Mouse (Mus musculus) common myeloid progenitor, adult 5-6 weeks (primary cell): ENCODE measurements around the gene H2al1o. TPM values are rescaled to one million over a fixed set of nuclear protein-coding genes. Genes with fewer than 3 reads are reported as not detected.
"Not testable (repeated sequence)": the region's sequence is repeated elsewhere in the genome, so short reads cannot be mapped to it uniquely, and the experiment has no call there.

Experiments
- ATAC-seq: replicated peaks from 2 replicates; pipeline ENCODE4 v1.8.0; 2016; ENCODE audit warnings: low read depth, mild to moderate bottlenecking, moderate TSS enrichment, inconsistent platforms; ENCODE audit not compliant: poor library complexity, severe bottlenecking
- total RNA-seq: library from RNA; stranded (forward); fragments of 200-1000, 187-1606 nt; gene quantifications from 2 replicates; pipeline ENCODE4 v1.2.3, GENCODE M21; 2017

H2al1o gene
- not detected in 2 replicates for total RNA-seq

GRCm38 (mm10) chrX:9572309-9572708 is at the start of gene H2al1o:
TSS of gene H2al1o (minus strand) at chrX:9572409.
- ATAC-seq = not testable (repeated sequence)

DNA sequence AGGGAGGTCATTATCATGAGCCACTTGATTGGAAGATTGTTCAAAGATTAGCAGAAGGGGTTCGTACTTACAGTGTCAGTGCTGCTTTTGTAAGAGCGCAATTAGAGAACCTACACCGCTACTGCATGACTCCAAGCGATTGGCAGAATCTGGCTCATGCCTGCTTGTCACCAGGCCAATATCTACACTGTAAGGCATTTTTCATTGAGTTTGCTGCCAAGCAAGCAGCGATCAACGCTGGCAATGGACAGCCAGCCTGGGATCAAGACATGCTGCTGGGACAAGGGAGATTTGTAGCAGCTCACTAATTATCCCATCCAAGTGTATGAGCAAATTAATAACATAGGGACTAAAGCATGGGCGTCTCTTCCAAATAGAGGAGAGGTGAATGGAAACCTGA is 25.8 kb upstream of the H2al1o start:
- ATAC-seq = not testable (repeated sequence)

GRCm38 (mm10) chrX:9536881-9537280 is 35.3 kb downstream of the H2al1o start:
- no peak for ATAC-seq

Other genes with a start within 250 kb of the H2al1o start
- gene H2al1k, start 221.8 kb downstream of the H2al1o start, total RNA-seq = 0.87 TPM in 1 of 2 replicates, not detected in the other
- 9.0 and 11.8 TPM in 2 replicates for gene Cybb, start 84.6 kb downstream of the H2al1o start, total RNA-seq
- gene Dynlt3, start 90.6 kb upstream of the H2al1o start, total RNA-seq = 89.4 and 90.8 TPM in 2 replicates